Mouse (Mus musculus) liver, adult 2 months (tissue): ENCODE measurements around the gene Dnah8.

Experiments
- CTCF ChIP-seq: fragments of 200-500 bp; IDR thresholded peaks from 2 replicates; pipeline ENCODE4 v1.5.1; 2011; ENCODE audit warnings: low read depth, low read length, control low read depth
- POLR2A ChIP-seq: fragments of 200-500 bp; IDR thresholded peaks from 2 replicates; pipeline ENCODE4 v1.6.1; 2011; ENCODE audit warnings: low read length, control low read depth; ENCODE audit not compliant: insufficient read depth; ENCODE audit errors: extremely low read depth

GRCm38 (mm10) chr17:30775096-30775495 lies 150.9 kb downstream of the Dnah8 start:
- TF ChIP-seq POLR2A (no peak), CTCF (no peak)
